Mouse (Mus musculus): ENCODE measurements at regions not wholly inside any gene's neighbourhood (a gene's known extent, or its start where the extent isn't known, plus 50 kb on each side); places are given as distances from the start of the nearest gene placed in this dataset.

GRCm38 (mm10) chr3:121874576-121874975, 59.5 kb upstream of the Abcd3 start:
- Histone ChIP-seq H3K27ac (ENCODE audit: insufficient read depth, low read length) (no peak overlapping the region), H3K4me3 (ENCODE audit: extremely low read depth, insufficient read depth, insufficient read length) (no peak overlapping the region), H3K36me3 (ENCODE audit: control insufficient read depth, insufficient read depth, low read length) (no peaks in the 10 kb centered on the region), H3K27me3 (ENCODE audit: control insufficient read depth, insufficient read depth, low read length) (no peaks in the 10 kb centered on the region), H3K4me1 (ENCODE audit: control insufficient read depth, insufficient read depth, insufficient read length) (no peaks in the 10 kb centered on the region)
- 85% methylated on average over 1 of the region's 1 CpGs for WGBS
- DNase-seq (ENCODE audit: low read depth in 1 of 2, low spot score in 2 of 2), result no peak
- TF ChIP-seq POLR2A (IDR thresholded peaks at IDR 0.05; ENCODE audit: low read depth, low read length) (no peak), CTCF (IDR thresholded peaks at IDR 0.05; ENCODE audit: extremely low read depth, insufficient read depth, insufficient read length, insufficient replicate concordance) (no peak)

DNA sequence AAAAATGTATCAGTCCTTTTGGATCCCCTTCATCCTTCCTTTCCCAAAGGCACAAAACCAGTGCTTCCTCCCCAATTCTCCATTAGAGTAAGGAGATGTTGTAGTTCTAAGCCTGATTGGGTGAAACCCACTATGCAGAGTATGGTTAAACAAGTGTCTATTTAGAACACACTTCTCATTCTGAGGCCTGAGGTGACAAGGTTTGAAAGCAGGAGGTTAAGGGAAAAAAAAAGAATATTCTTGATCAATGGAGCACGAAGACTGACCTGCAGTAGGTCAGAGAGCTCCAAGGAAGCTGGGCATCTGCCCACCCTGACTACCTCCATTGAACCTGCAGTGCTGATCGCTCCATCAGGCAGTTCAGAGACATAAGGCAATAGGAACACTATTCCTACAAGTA, 58.5 kb upstream of the Abcd3 start:
- Histone ChIP-seq H3K27me3 (ENCODE audit: control insufficient read depth, insufficient read depth, low read length) (no peaks in the 10 kb centered on the region), H3K36me3 (ENCODE audit: control insufficient read depth, insufficient read depth, low read length) (no peaks in the 10 kb centered on the region), H3K4me3 (ENCODE audit: extremely low read depth, insufficient read depth, insufficient read length) (no peak overlapping the region), H3K27ac (ENCODE audit: insufficient read depth, low read length) (no peak overlapping the region), H3K4me1 (ENCODE audit: control insufficient read depth, insufficient read depth, insufficient read length) (no peaks in the 10 kb centered on the region)
- 88% methylated on average over 2 of the region's 2 CpGs for WGBS
- DNase-seq (ENCODE audit: low read depth in 1 of 2, low spot score in 2 of 2), result no peak
- TF ChIP-seq POLR2A (IDR thresholded peaks at IDR 0.05; ENCODE audit: low read depth, low read length) (no peak), CTCF (IDR thresholded peaks at IDR 0.05; ENCODE audit: extremely low read depth, insufficient read depth, insufficient read length, insufficient replicate concordance) (no peak)

DNA sequence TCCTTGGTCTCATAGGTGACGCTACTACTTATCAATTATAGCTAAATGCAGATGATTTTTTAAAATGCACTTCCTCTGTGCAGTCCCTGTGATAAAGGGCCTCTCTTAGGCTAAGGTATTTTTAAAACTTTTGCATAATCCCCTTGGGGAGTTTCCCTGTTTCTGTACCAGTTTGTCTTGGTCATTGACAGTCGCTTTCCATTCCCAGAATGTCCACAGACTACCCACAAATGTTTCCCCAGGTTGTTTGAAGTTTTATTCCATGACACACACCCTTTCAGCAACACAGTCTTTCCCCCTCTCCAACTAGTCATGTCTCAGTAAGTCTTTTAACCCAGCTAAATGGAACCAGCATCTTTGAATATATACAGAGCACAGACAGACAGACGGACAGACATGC, 57.6 kb upstream of the Abcd3 start:
- H3K27me3 ChIP-seq (ENCODE audit: control insufficient read depth, insufficient read depth, low read length), result no peaks in the 10 kb centered on the region
- no peak overlapping the region for H3K27ac ChIP-seq (ENCODE audit: insufficient read depth, low read length)
- DNase-seq (ENCODE audit: low read depth in 1 of 2, low spot score in 2 of 2), result no peak
- no peak overlapping the region for H3K4me3 ChIP-seq (ENCODE audit: extremely low read depth, insufficient read depth, insufficient read length)
- no peaks in the 10 kb centered on the region for H3K4me1 ChIP-seq (ENCODE audit: control insufficient read depth, insufficient read depth, insufficient read length)
- TF ChIP-seq CTCF (IDR thresholded peaks at IDR 0.05; ENCODE audit: extremely low read depth, insufficient read depth, insufficient read length, insufficient replicate concordance) (no peak), POLR2A (IDR thresholded peaks at IDR 0.05; ENCODE audit: low read depth, low read length) (no peak)
- WGBS, result 77% methylated on average over 3 of the region's 3 CpGs
- H3K36me3 ChIP-seq (ENCODE audit: control insufficient read depth, insufficient read depth, low read length), result no peaks in the 10 kb centered on the region

- H3K27me3 ChIP-seq (ENCODE audit: control insufficient read depth, insufficient read depth, low read length), result no peaks in the 10 kb centered on the region
- TF ChIP-seq CTCF (IDR thresholded peaks at IDR 0.05; ENCODE audit: extremely low read depth, insufficient read depth, insufficient read length, insufficient replicate concordance) (no peak), POLR2A (IDR thresholded peaks at IDR 0.05; ENCODE audit: low read depth, low read length) (no peak)
- no peak overlapping the region for H3K4me3 ChIP-seq (ENCODE audit: extremely low read depth, insufficient read depth, insufficient read length)
- no peak overlapping the region for H3K27ac ChIP-seq (ENCODE audit: insufficient read depth, low read length)
- H3K4me1 ChIP-seq (ENCODE audit: control insufficient read depth, insufficient read depth, insufficient read length), result no peaks in the 10 kb centered on the region
- no peaks in the 10 kb centered on the region for H3K36me3 ChIP-seq (ENCODE audit: control insufficient read depth, insufficient read depth, low read length)
- 89% methylated on average over 4 of the region's 4 CpGs for WGBS
- DNase-seq (ENCODE audit: low read depth in 1 of 2, low spot score in 2 of 2), result no peak
Measured at GRCm38 (mm10) chr3:121871795-121872194, 56.7 kb upstream of the Abcd3 start.

DNA sequence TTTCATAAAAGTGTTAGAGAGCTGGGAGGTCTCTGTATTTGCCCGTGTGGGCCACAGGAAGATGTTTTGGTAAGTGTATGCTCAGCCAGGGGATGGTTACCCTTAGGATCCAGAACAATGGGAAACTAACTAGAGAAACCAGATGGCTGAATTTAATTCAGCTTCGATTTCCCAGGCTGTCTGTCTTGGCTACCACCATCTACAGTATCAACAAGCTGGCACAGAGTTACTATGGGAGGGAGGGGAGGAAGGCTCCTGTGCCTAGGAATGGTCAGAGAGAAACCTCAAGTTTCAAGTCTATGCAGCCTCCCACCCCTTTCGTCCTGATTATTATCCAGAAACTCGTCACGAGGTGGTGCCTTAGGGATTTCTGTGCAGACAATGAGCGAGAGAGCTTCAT, 55.6 kb upstream of the Abcd3 start:
- no peak for TF ChIP-seq CTCF (IDR thresholded peaks at IDR 0.05; ENCODE audit: extremely low read depth, insufficient read depth, insufficient read length, insufficient replicate concordance)
- Histone ChIP-seq H3K4me3 (ENCODE audit: extremely low read depth, insufficient read depth, insufficient read length) (no peak overlapping the region), H3K36me3 (ENCODE audit: control insufficient read depth, insufficient read depth, low read length) (no peaks in the 10 kb centered on the region), H3K27ac (ENCODE audit: insufficient read depth, low read length) (no peak overlapping the region), H3K27me3 (ENCODE audit: control insufficient read depth, insufficient read depth, low read length) (no peaks in the 10 kb centered on the region), H3K4me1 (ENCODE audit: control insufficient read depth, insufficient read depth, insufficient read length) (no peaks in the 10 kb centered on the region)
- no peak for DNase-seq (ENCODE audit: low read depth in 1 of 2, low spot score in 2 of 2)
- WGBS, result 86% methylated on average over 6 of the region's 6 CpGs

GRCm38 (mm10) chr3:121869694-121870093, 54.6 kb upstream of the Abcd3 start:
- no peak for TF ChIP-seq POLR2A (IDR thresholded peaks at IDR 0.05; ENCODE audit: low read depth, low read length)
- no peak for TF ChIP-seq CTCF (IDR thresholded peaks at IDR 0.05; ENCODE audit: extremely low read depth, insufficient read depth, insufficient read length, insufficient replicate concordance)
- WGBS, result 70% methylated on average over 4 of the region's 4 CpGs
- H3K27me3 ChIP-seq (ENCODE audit: control insufficient read depth, insufficient read depth, low read length), result no peaks in the 10 kb centered on the region
- no peak overlapping the region for H3K4me3 ChIP-seq (ENCODE audit: extremely low read depth, insufficient read depth, insufficient read length)
- no peaks in the 10 kb centered on the region for H3K4me1 ChIP-seq (ENCODE audit: control insufficient read depth, insufficient read depth, insufficient read length)
- no peaks in the 10 kb centered on the region for H3K36me3 ChIP-seq (ENCODE audit: control insufficient read depth, insufficient read depth, low read length)
- H3K27ac ChIP-seq (ENCODE audit: insufficient read depth, low read length), result no peak overlapping the region
- no peak for DNase-seq (ENCODE audit: low read depth in 1 of 2, low spot score in 2 of 2)

GRCm38 (mm10) chr3:121867301-121867700, 52.2 kb upstream of the Abcd3 start:
- WGBS, result 78% methylated on average over 5 of the region's 5 CpGs
- Histone ChIP-seq H3K36me3 (ENCODE audit: control insufficient read depth, insufficient read depth, low read length) (no peaks in the 10 kb centered on the region), H3K4me1 (ENCODE audit: control insufficient read depth, insufficient read depth, insufficient read length) (no peaks in the 10 kb centered on the region), H3K27ac (ENCODE audit: insufficient read depth, low read length) (no peak overlapping the region), H3K4me3 (ENCODE audit: extremely low read depth, insufficient read depth, insufficient read length) (no peak overlapping the region), H3K27me3 (ENCODE audit: control insufficient read depth, insufficient read depth, low read length) (no peaks in the 10 kb centered on the region)
- DNase-seq (ENCODE audit: low read depth in 1 of 2, low spot score in 2 of 2), result no peak
- TF ChIP-seq CTCF (IDR thresholded peaks at IDR 0.05; ENCODE audit: extremely low read depth, insufficient read depth, insufficient read length, insufficient replicate concordance) (no peak), POLR2A (IDR thresholded peaks at IDR 0.05; ENCODE audit: low read depth, low read length) (no peak)
